Mouse (Mus musculus) monocyte, adult 2 months (primary cell): ENCODE results near the gene Rsrc1.

ENCODE experiments used
- DNase-seq, 2 experiments: peaks; one replicate each; pipeline ENCODE4 v3.0.0; 2022; ENCODE audit warnings: low spot score in 2 of 2, low read depth in 1 of 2

Gene Rsrc1

DNA sequence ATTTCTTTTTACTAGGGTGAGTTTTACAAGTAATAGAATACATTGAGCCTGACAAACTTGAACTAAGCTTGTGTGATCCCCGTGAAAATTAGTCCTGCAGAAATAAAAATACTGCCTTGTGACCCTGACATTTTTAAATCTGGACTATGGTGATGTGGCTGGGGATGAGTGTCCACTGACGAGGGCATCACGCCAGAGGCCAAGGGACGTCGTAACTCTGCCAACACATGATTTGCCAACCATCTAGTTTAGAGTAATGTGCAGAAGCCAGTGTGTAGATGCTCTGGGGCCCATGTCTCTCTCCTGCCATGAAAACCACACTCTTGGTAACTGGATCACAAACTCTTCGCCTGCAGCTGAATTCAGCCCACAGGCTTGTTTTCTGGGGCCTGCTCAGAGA, 386.3 kb downstream of the Rsrc1 start:
- no peak for DNase-seq

- DNase-seq = no peak
These were observed 388.4 kb downstream of the Rsrc1 start for GRCm38 (mm10) chr3:67369407-67370079.

- no peak for DNase-seq
These were observed 391.0 kb downstream of the Rsrc1 start for GRCm38 (mm10) chr3:67372194-67372593.

DNA sequence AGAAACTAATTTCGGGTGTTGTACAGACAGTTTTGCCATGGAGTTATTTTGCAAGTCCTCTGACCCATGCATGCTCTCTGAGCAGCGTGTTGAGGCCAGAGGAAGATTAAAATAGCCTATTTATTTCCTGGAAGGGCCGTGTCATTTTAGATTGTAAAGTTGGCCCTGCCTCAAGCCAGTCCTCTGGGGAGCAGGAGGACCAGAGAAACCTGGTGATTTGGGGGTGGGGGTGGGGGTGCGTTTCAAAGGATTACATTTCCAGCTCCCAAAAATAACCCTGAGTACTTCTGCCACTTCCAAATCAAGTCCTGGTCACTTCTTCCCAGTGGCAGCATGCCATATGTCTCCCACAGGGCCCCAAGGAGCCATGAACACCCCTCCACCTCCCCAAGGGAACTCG, 391.6 kb downstream of the Rsrc1 start:
- DNase-seq = no peak

DNA sequence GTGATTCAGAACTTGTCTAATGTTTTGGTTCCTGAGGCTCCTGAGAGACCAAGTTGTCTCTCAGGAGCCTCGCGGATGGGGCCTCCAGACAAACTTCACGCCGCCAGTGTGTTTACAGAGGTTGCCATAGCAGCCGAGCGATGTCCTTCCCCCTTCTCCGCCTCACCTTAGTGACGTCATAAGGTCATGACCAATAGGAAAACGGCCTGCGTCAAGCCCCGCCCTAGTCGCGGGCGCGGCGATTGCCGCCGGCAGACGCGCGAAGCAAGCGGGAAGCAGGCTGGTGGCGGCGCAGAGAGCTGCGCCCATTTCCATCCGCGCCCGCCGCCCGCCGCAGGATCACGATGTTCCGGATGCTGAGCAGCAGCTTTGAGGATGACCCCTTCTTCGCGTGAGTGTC, 392.7 kb downstream of the Rsrc1 start, which contains the start of gene Mlf1:
TSS of gene Mlf1 (plus strand) at position 226 of the 400 bp plus-strand sequence.
- peak; percentile 35 to 41 for DNase-seq

DNA sequence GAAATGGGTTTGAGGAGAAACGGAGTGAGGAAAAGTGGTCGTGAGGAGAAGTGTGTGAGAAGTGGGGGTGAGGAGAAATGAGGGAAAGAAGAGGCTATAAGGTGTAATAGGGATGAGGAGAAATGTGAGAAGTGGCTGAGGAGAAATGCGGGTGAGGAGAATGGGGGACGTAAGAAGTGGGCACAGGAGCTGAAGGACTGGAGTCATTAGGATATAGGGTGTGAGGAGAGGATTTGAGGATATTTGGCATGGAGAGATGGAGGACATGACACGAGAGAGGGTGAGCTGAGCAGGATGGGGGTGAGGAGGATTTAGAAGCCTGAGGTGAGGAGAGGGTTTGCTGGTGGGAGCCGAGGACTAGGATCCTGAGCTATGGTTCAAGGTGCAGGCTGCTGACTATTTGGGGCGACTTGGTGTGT, 393.2 kb downstream of the Rsrc1 start:
- DNase-seq = no peak

- DNase-seq = no peak
These were observed 393.9 kb downstream of the Rsrc1 start, which contains the start of gene Gm17402 for GRCm38 (mm10) chr3:67375063-67375462. Gm17402 (minus strand) TSS chr3:67375163.

DNA sequence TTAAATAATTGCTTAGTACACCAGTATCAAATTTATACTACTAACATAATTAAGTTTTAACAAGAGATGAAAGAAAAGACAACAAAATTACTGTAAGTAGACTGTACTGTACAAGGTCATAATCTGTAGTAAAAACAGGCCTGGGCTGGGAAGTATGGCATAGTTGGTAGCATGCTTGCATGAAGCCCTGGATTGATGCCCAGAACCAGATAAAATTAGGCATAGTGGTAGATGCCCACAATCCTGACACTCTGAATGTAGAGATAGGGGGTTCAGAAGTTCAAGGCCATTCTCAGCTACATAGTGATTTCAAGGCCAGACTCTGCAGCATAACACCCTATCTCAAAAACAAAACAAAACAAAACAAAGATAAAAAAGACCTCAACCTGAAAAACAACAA, 397.0 kb downstream of the Rsrc1 start:
- no peak for DNase-seq
